Comparison of ENCODE assay signal across 8 mouse cellular contexts in genomic region chr6:52212556-52213118, GRCm38 (mm10). TPM values are rescaled to one million over a fixed set of nuclear protein-coding genes. Genes with fewer than 3 reads are reported as not detected.
A peak's percentile ranks its signal among the peaks of the same experiment; 100 is the strongest.
DNase-seq lines count a peak whose midpoint lies in the region; ATAC-seq lines count a peak whose summit lies in the region.

No protein-coding gene starts in this region.

- peaks cover 100% of the 10 kb centered on the region for H3K27me3 ChIP-seq in heart, embryonic 13.5 days (replicated peaks)

- H3K36me3 ChIP-seq in heart, embryonic 13.5 days = no peaks in the 10 kb centered on the region

- no peaks in the 10 kb centered on the region for H3K9me3 ChIP-seq in heart, embryonic 13.5 days

- no peak overlapping the region for H3K27ac ChIP-seq in heart, embryonic 13.5 days (replicated peaks)

- ATAC-seq in heart, embryonic 13.5 days (ENCODE audit: extremely low read depth, insufficient number of reproducible peaks, low FRiP score, low TSS enrichment) = no peak
- no peak for ATAC-seq in monocyte, adult 5-6 weeks (replicated peaks; ENCODE audit: insufficient number of reproducible peaks, low FRiP score, low TSS enrichment, poor library complexity, severe bottlenecking)

- H3K9ac ChIP-seq in heart, embryonic 13.5 days = no peak overlapping the region

- H3K4me3 ChIP-seq in heart, embryonic 13.5 days = peak overlapping the region; percentile 41

- H3K4me2 ChIP-seq in heart, embryonic 13.5 days = peak overlapping the region; percentile 53

- no peak for DNase-seq in heart, adult 8-10 months (ENCODE audit: low spot score)
- peak; percentile 84 for DNase-seq in adrenal gland, postnatal 14 days
- DNase-seq in kidney, adult 18-20 months = peak; percentile 81
- DNase-seq in lung, postnatal 10 days = peak; percentile 46
- no peak for DNase-seq in embryo, embryonic 9.5 days (ENCODE audit: extremely low spot score)
- no peak for DNase-seq in c-Kit-positive CD71-positive TER-119-positive erythroid progenitor cells, embryonic 14.5 days (ENCODE audit: low spot score)

- WGBS in heart, embryonic 13.5 days = 1% methylated on average over 22 of the region's 22 CpGs

- H3K4me1 ChIP-seq in heart, embryonic 13.5 days = peaks cover 34% of the 10 kb centered on the region

RNA-seq across cellular contexts. Expression of gene Hoxa3, which starts 0.5 kb away (rescaled TPM):
- polyA plus RNA-seq in heart, embryonic 13.5 days (2015; fragmentation: Nextera tagmentation; extraction: Ambion mirVana) = 0.99 and 1.2 TPM in 2 replicates
- total RNA-seq in heart, adult 8-10 months (2022) = under 1 TPM; 0.16 to 0.89 (median 0.31) TPM
- total RNA-seq in adrenal gland, postnatal 14 days (2021) = 6.9 and 10.5 TPM in 2 replicates
- total RNA-seq in monocyte, adult 5-6 weeks (2017) = 0.29 TPM in 1 of 3 replicates, not detected in the others

RNA-seq across cellular contexts. Expression of gene Gm28308, which starts 0.5 kb away (rescaled TPM):
- polyA plus RNA-seq in heart, embryonic 13.5 days (2015; fragmentation: Nextera tagmentation; extraction: Ambion mirVana) = not detected in 2 replicates
- under 1 TPM in 1 of 4 experiments, not detected in 3; 0.54 TPM for total RNA-seq in heart, adult 8-10 months (2022)
- total RNA-seq in adrenal gland, postnatal 14 days (2021) = 1.3 and 1.4 TPM in 2 replicates
- 5.6 TPM in 1 of 3 replicates, not detected in the others for total RNA-seq in monocyte, adult 5-6 weeks (2017)

RNA-seq across cellular contexts. Expression of gene Hoxa6, which starts 4.1 kb away (rescaled TPM):
- polyA plus RNA-seq in heart, embryonic 13.5 days (2015; fragmentation: Nextera tagmentation; extraction: Ambion mirVana) = 0.40 TPM in 1 of 2 replicates, not detected in the other
- total RNA-seq in heart, adult 8-10 months (2022) = not detected
- 3.7 and 5.9 TPM in 2 replicates for total RNA-seq in adrenal gland, postnatal 14 days (2021)
- total RNA-seq in monocyte, adult 5-6 weeks (2017) = not detected in 3 replicates

RNA-seq across cellular contexts. Expression of gene Hoxa5, which starts 8.2 kb away (rescaled TPM):
- 3.6 and 5.9 TPM in 2 replicates for polyA plus RNA-seq in heart, embryonic 13.5 days (2015; fragmentation: Nextera tagmentation; extraction: Ambion mirVana)
- under 1 TPM; 0.41 to 0.69 (median 0.57) TPM for total RNA-seq in heart, adult 8-10 months (2022)
- total RNA-seq in adrenal gland, postnatal 14 days (2021) = 25.8 and 26.3 TPM in 2 replicates
- 0.39 TPM in 1 of 3 replicates, not detected in the others for total RNA-seq in monocyte, adult 5-6 weeks (2017)

RNA-seq across cellular contexts. Expression of gene Hoxa7, which starts 9.0 kb away (rescaled TPM):
- 0.46 and 0.59 TPM in 2 replicates for polyA plus RNA-seq in heart, embryonic 13.5 days (2015; fragmentation: Nextera tagmentation; extraction: Ambion mirVana)
- total RNA-seq in heart, adult 8-10 months (2022) = under 1 TPM in 3 of 4 experiments, not detected in 1; 0.19 to 0.55 (median 0.31) TPM
- total RNA-seq in adrenal gland, postnatal 14 days (2021) = 20.9 and 22.2 TPM in 2 replicates
- total RNA-seq in monocyte, adult 5-6 weeks (2017) = not detected in 3 replicates

Comparison
In these comparisons a context has a peak if more than half of its experiments do, and no peak if none do; other contexts are left out.
1. DNase-seq: peak in adrenal gland, postnatal 14 days (single experiment), kidney, adult 18-20 months (single experiment) and lung, postnatal 10 days (single experiment); none in heart, adult 8-10 months (single experiment), embryo, embryonic 9.5 days (single experiment) and c-Kit-positive CD71-positive TER-119-positive erythroid progenitor cells, embryonic 14.5 days (single experiment).